Mouse (Mus musculus): Measurements from ENCODE around the gene Spg21.

- TF ChIP-seq POLR2A (IDR thresholded peaks at IDR 0.05; ENCODE audit: extremely low read depth, insufficient read depth, low read length): no peak
- TF ChIP-seq CTCF (IDR thresholded peaks at IDR 0.05; ENCODE audit: extremely low read depth, insufficient read depth, low read length): no peak
Measured at GRCm38 (mm10) chr9:65536491-65536890, 75.7 kb downstream of the Spg21 start.
